Mouse (Mus musculus) liver, embryonic 14.5 days (tissue): Measurements from ENCODE around the gene Rnh1. TPM values are rescaled to one million over a fixed set of nuclear protein-coding genes. Genes with fewer than 3 reads are reported as not detected.

Experiments used
- ATAC-seq: fragments of 200-750 bp; cut with Nextera tagmentation; 2 replicates; pipeline ENCODE4 v1.8.0; 2017; ENCODE audit warnings: moderate number of reproducible peaks, mild to moderate bottlenecking, moderate library complexity; ENCODE audit not compliant: insufficient read depth
- DNase-seq, 3 experiments: peaks; one replicate each; pipeline ENCODE4 v3.0.0-alpha.2; 2012 to 2013; ENCODE audit warnings: low read depth in 3 of 3, low spot score in 3 of 3
- H3K27ac ChIP-seq: fragments of 300-500 bp; sonication (generic); 2 replicates; pipeline ENCODE4 v1.5.1; 2014; ENCODE audit warnings: moderate library complexity, mild to moderate bottlenecking, control low read depth, inconsistent platforms
- H3K27me3 ChIP-seq: fragments of 300-500 bp; sonication (generic); 2 replicates; pipeline ENCODE4 v1.6.1; 2014; ENCODE audit warnings: mild to moderate bottlenecking, low read length, moderate library complexity; ENCODE audit not compliant: control insufficient read depth, insufficient read depth
- H3K36me3 ChIP-seq: fragments of 300-500 bp; sonication (generic); replicated peaks from 2 replicates; pipeline ENCODE4 v1.6.1; 2014; ENCODE audit warnings: low read depth; ENCODE audit not compliant: control insufficient read depth, insufficient read depth
- H3K4me1 ChIP-seq, 2 experiments: fragments of 200-500 bp in 1 of 2; fragments of 300-500 bp in 1 of 2; sonication (generic) in 1 of 2; replicated peaks; 2 replicates each; pipeline ENCODE4 v1.6.1; 2012 to 2014; ENCODE audit warnings: antibody characterized with exemption in 1 of 2, inconsistent platforms in 1 of 2, low read length in 1 of 2; ENCODE audit not compliant: control insufficient read depth in 2 of 2, insufficient read depth in 2 of 2
- H3K4me2 ChIP-seq: fragments of 300-500 bp; sonication (generic); 2 replicates; pipeline ENCODE4 v1.6.1; 2014; ENCODE audit warnings: low read depth, mild to moderate bottlenecking, control low read depth, moderate library complexity
- H3K4me3 ChIP-seq, 2 experiments: fragments of 200-500 bp in 1 of 2; fragments of 300-500 bp in 1 of 2; sonication (generic) in 1 of 2; 2 replicates each; pipeline ENCODE4 v1.5.1; 2012 to 2014; ENCODE audit warnings: low read depth in 2 of 2, low read length in 2 of 2, mild to moderate bottlenecking in 2 of 2, control low read depth in 1 of 2, inconsistent platforms in 1 of 2, moderate library complexity in 1 of 2; ENCODE audit not compliant: insufficient read depth in 1 of 2
- H3K9ac ChIP-seq: fragments of 300-500 bp; sonication (generic); replicated peaks from 2 replicates; pipeline ENCODE4 v1.6.1; 2014; ENCODE audit warnings: mild to moderate bottlenecking, control low read depth, moderate library complexity
- H3K9me3 ChIP-seq: fragments of 300-500 bp; sonication (generic); 2 replicates; pipeline ENCODE4 v1.6.1; 2016; ENCODE audit warnings: low read length, mixed read lengths; ENCODE audit not compliant: control insufficient read depth
- CTCF ChIP-seq: IDR thresholded peaks from 2 replicates; pipeline ENCODE4 v1.5.1; 2016; ENCODE audit warnings: antibody characterized with exemption, low read depth, control low read depth
- EP300 ChIP-seq: IDR thresholded peaks from 2 replicates; pipeline ENCODE4 v1.6.1; 2016; ENCODE audit warnings: antibody characterized with exemption, low read depth
- WGBS: fragments of 180-500 bp; shearing (Covaris S2); extraction: QIAGEN DNeasy Blood & Tissue Kit; methylation state at CpG from one replicate; pipeline ENCODE4 v1.1.7; 2014; ENCODE audit not compliant: insufficient replicate concordance; 5-methylcytosine and 5-hydroxymethylcytosine counted together
- polyA plus RNA-seq, 2 experiments: library from polyadenylated mRNA; depleted of rRNA in 1 of 2; stranded (reverse) in 1 of 2; unstranded in 1 of 2; fragments of >200 nt; fragmentation: Nextera tagmentation in 1 of 2; extraction: Ambion mirVana in 1 of 2; gene quantifications; 2 replicates each; pipeline versions ENCODE4 v1.2.1 to v1.2.3; 2012 to 2014

Gene Rnh1
- 26.5 and 29.1 TPM in 2 replicates for polyA plus RNA-seq (2012; rRNA removed)
- 54.6 and 59.7 TPM in 2 replicates for polyA plus RNA-seq (2014; fragmentation: Nextera tagmentation; extraction: Ambion mirVana)

DNA sequence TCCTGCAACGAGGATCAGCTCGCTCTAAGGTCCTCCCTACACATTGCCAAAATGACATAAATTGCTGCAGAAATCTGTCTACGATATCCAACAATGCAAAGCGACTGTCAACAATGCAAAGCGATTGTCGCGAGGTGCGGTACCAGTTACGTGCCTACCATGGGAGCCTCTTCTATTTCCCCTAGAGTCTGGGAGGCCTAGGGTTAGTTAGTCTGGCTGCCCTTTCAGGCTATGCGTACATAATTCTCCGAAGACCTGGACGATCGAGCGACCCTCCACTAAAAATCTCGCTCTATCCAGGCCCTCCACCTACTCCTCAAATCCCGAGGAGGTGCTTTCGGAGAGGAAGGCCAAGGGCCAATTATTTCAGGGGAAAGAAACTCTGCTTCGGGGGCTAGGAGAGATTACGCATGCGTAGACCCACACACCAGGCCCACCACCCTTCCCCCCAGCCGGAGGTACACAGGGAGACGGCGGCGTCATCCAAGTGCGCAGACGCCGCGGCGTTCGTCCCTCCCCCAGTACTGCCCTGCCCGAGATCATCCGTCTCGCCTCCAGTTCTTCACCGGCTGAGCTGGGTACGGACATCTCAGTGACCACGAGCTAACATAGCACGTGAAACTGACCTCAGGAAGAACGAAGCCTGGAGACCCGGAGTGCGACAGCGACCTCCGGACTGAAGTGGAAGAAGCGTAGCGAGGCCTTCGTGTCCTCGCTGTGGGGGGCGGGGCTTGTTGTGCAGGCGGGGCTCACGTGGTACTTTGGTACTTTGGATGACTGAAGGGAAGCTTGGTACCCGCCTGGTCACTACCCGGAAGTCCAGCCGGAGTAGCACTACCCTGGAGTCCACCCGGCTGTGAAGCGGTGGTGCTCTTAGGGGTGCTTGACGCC, at the start of gene Rnh1:
Gene Rnh1 (minus strand): TSS at position 742 of the 891 bp plus-strand sequence.
- peak within 1 kb of the TSS; percentile 65 for H3K9ac ChIP-seq
- no peaks in the 10 kb centered on the region for H3K27me3 ChIP-seq
- ATAC-seq, result peak; percentile 89
- no peak; the same call in 1 of the 2 replicates for TF ChIP-seq CTCF
- no peak for TF ChIP-seq EP300
- peak; percentile 70 to 82 (median 74) for DNase-seq
- H3K4me3 ChIP-seq, result peak within 1 kb of the TSS; percentile 58 to 73
- H3K9me3 ChIP-seq, result no peaks in the 10 kb centered on the region
- H3K27ac ChIP-seq, result peak within 1 kb of the TSS; percentile 28
- no peaks in the 10 kb centered on the region for H3K36me3 ChIP-seq
- peaks cover 37 to 43% of the 10 kb centered on the region in 2 experiments for H3K4me1 ChIP-seq
- WGBS, result 2% methylated on average over 55 of the region's 55 CpGs
- peak within 1 kb of the TSS; percentile 79 for H3K4me2 ChIP-seq

DNA sequence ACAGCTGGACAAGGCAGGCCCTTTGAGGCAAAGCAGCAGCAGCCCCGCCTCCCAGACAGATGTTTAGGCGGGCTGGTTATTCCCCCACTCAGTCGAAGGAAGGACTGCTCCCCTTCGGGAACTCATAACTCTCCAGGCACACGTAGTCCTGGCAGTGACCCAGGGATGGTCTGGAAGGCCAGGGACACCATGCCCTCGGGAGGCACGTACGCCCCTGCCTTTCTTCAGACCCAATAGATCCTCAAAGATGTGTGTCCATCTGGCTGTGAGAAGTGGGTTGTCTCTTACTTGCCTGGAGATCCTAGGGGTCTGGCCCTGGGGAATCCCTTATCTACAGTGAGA, 49.4 kb upstream of the Rnh1 start:
- ATAC-seq (no peak), DNase-seq (no peak)
- Histone ChIP-seq H3K4me2 (peak overlapping the region; percentile 85), H3K9ac (peak overlapping the region; percentile 68), H3K27me3 (no peaks in the 10 kb centered on the region), H3K4me1 (peaks cover 16 to 28% of the 10 kb centered on the region in 2 experiments), H3K4me3 (peak overlapping the region; percentile 26 to 40), H3K9me3 (no peaks in the 10 kb centered on the region), H3K27ac (peak overlapping the region; percentile 81), H3K36me3 (peaks cover 6% of the 10 kb centered on the region; the same call in 1 of the 2 replicates)
- WGBS, result 9% methylated on average over 8 of the region's 8 CpGs
- TF ChIP-seq EP300 (no peak), CTCF (no peak)

DNA sequence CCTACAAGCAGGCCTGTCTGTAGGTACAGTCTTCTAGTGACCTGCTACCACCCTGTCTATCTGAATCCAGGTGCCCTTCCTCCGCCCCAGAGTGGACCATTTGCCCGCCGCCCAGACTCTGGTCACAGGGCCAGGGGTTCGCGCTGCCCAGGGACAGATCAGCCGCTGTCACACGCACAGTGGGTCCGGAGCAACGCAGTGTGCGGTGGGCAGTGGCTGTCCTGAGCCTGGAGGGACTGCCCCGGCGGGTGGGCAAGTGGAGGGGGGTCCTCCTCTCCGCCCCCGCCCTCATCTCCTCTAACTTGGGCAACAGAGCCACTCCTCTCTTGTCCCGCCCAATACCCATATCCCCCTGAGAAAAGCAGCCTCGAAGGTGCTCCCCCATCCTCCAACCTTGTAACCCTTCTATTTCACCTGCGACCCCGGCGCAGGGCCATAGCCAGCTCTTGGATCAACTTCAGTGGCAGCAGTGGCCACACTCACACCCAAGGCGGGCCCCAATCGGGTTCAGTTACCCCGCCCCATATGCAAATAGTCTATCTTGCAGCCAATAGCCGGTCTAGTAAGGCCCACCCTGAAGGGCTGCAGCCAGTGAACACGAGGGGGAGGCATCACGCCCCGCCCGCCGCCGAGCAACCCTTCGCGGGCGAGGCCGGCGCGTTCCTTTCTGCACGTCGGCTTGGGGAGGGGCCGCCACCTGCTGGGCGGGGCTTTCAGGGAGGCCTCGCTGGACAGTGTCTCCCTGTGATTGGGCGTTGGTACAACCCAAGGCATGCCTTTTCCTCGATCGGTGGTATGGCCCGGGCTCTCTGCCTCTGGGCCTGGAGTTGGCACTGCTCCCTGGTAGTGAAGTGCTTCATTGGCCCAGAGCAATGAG, 48.8 kb upstream of the Rnh1 start:
- DNase-seq (peak; percentile 98 to 99 (median 99)), ATAC-seq (peak; percentile 96)
- 9% methylated on average over 42 of the region's 44 CpGs for WGBS
- Histone ChIP-seq H3K27me3 (no peaks in the 10 kb centered on the region), H3K4me1 (peaks cover 17 to 32% of the 10 kb centered on the region in 2 experiments), H3K4me3 (peak overlapping the region; percentile 73 to 78), H3K4me2 (peak overlapping the region; percentile 85), H3K9me3 (no peaks in the 10 kb centered on the region), H3K27ac (peak overlapping the region; percentile 81), H3K36me3 (peaks cover 6% of the 10 kb centered on the region; the same call in 1 of the 2 replicates), H3K9ac (peak overlapping the region; percentile 84)
- peak; percentile 57 for TF ChIP-seq EP300
- TF ChIP-seq CTCF, result peak; percentile 56

DNA sequence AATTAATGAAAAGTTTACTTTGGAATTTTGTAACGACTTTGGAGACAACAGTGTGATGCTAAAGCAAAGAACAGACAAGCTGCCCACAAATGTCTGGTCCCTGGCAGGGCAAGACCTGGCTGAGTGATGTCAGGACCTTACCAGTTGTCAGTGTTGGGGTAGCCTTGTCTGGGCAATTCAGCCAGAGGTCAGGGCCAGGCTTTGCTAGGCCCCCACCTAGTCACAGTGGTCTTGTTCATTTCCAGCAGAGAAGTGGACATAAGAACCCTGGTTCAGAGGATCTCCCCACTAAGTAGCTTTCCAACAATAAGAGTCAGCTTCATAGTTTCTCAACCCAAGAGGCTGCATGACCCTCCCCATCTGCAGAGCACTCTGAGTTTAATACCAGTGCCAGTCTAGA, 47.7 kb upstream of the Rnh1 start:
- Histone ChIP-seq H3K36me3 (peaks cover 6% of the 10 kb centered on the region; the same call in 1 of the 2 replicates), H3K9ac (peak overlapping the region; percentile 84), H3K27me3 (no peaks in the 10 kb centered on the region), H3K9me3 (no peaks in the 10 kb centered on the region), H3K27ac (peak overlapping the region; percentile 43), H3K4me2 (peak overlapping the region; percentile 85), H3K4me3 (peak overlapping the region; percentile 73 to 78; a peak in 3 of 4 replicates), H3K4me1 (peaks cover 19 to 33% of the 10 kb centered on the region in 2 experiments)
- ATAC-seq (no peak), DNase-seq (no peak)
- 71% methylated on average over 1 of the region's 1 CpGs for WGBS
- no peak for TF ChIP-seq EP300
- no peak for TF ChIP-seq CTCF
